Mouse (Mus musculus) retina, postnatal 1 day (tissue): ENCODE measurements at regions not wholly inside any gene's neighbourhood (a gene's known extent, or its start where the extent isn't known, plus 50 kb on each side); places are given as distances from the start of the nearest gene placed in this dataset.

Source experiments
- DNase-seq: peaks from one replicate; pipeline ENCODE4 v3.0.0-alpha.2; 2012

DNA sequence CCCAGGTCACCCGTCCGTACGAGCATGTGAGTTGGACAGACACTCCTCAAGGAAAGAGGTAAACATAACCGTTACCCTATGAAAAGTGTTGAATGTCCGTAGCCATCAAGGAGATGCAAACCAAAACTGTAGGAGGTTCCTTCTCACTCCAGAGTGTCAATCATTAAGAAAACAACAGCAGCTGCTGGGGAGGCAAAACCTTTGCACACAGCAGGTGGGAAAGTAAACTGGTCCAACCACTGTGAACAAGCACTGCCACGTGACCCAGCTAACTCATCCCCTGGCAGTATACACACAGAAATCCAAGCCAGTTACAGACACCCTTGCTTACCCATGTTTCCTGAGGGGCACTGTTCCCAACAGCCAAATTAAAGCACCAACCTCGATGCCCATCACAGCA lies 54.7 kb upstream of the Irx5 start:
- DNase-seq, result no peak

DNA sequence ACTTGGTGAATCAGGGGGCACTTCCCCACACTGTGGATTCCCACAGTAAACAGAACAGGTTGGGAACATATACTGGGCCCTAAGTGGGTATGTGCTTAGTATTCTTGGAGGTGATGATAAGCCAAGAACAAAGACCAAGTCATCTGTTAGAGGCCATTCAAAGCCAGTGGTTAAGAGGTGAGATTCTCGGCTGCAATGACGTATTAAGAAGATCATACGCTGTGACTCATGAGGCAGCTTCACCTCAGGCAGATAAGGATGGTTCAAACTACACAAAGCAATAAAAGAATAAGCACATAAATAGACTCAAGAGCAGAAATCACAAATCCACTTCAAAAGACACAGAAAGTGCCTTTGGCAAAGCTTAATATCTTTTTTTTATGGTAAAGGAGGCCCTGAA lies 56.4 kb upstream of the Irx5 start:
- no peak for DNase-seq

DNA sequence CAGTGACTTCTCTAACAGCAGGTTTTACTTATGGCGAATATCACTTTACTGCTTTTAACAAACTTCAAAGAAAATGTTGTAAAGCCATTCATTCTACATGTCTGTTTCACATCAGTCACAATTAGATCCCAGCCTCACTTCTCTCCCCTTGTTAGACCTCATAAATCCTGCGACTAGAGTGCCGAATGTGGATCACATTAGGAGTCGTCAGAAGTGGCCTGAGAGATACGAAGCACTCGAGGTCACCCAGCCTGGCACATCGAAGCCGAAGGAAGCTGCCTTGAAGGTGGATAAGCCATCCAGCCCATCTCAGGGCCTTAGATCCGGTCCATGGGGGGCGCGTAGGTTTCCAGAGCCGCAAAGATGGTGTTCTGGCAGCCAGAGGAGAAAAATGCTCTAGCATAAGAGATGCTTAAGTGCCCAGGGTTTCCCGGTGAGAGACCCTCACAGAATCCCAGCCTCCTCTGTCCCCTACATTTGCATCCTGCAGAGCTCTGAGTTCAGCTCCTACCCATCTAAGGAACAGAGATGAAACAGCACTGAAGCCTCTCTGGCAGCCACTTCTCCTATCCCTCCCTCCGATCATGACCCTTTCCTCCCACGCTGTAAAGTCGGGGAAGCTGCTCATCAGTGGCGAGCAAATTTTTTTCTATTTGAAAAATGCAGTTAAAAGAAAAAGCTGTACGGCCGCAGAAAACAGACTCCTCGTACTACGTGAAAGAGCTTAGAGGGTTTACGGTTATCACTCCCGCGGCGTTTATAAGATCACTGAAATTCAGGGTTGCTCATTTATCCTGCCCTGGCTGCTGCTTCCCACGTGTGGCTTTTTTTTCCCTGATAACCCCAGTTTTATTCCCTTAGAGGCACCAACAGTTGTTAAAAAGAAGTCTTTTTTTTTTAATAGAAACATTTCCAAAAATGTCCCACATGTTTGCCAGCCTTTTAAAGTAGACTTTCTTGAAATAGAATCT lies 70.3 kb upstream of the Irx5 start:
- DNase-seq, result no peak

- DNase-seq, result no peak
Observed at GRCm38 (mm10) chr8:92275755-92276154, 81.7 kb upstream of the Irx5 start.

- no peak for DNase-seq
Observed at GRCm38 (mm10) chr8:92272726-92273125, 84.7 kb upstream of the Irx5 start.

- DNase-seq, result no peak
Observed at GRCm38 (mm10) chr8:92272073-92272472, 85.4 kb upstream of the Irx5 start.

DNA sequence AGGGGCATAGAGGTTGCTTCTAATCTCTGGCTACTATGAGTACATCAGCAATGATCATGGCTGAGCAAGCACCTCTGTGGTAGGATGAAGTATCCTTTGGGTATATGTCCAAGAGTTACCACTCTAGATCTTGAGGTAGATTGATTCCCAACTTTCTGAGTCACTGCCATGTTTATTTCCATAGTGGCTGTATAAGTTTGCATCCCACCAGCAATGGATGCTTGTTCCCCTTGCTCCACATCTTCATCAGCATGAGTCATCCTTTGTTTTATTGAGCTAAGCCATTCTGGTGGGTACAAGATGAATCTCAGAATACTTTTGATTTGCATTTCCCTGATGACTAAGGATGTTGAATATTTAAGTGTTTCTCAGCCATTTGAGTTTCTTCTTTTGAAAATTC lies 86.8 kb upstream of the Irx5 start:
- no peak for DNase-seq

DNA sequence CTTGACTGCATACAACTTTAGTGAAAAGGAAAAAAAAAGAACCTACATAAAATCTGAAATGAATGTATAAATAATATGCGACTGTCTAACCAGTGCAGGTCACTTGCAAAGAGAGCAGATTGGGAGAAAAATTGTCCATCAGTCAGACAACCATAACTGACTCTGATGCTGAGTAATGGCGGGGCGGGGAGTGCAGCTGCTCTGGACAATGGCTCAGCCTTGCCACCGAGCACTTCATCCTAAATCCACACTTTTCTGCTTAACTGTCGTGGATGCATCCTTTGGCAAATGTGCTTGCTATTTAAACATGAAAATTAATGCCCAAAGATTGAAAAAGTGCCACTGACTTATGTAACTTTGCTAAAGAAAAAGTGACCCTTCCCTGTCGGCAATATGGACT lies 90.0 kb upstream of the Irx5 start:
- no peak for DNase-seq

DNA sequence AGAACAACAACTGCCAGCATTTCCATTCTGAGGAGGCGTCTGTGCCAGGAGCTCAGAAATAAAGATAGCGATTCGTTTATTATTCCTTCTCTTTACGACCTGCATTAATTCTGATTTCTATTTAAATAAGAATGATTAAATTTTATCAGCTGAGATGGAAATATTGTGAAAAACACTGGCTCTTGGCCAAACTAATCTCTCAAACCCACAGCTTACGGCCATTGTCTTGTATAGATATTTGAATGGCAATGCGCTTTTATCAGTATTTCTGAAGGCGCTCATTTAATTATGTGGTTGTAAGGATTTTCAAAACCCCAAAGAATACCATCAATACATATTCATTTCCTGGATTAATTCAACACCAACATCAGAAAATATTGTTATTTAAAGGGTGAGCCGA lies 97.4 kb upstream of the Irx5 start:
- no peak for DNase-seq

DNA sequence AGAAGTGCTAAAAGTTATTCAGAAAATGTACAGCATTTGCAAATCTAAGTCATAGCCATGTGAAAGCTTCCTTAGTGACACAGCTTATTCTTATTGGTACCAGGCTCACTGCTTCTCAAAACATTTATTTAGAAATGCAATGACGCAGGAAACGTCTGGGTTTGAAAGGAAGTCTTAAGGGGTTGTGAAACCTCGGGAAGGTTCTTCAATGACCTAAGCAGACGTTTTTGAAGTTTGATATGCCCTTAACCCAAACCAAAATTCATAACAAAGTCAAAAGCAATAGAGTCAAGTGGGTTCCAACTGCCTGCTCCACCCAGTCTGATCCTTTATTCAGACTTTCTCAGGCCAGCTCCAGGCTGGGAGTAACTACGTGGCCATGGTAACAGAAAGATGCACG lies 99.2 kb upstream of the Irx5 start:
- no peak for DNase-seq

GRCm38 (mm10) chr8:92252597-92253375 lies 104.6 kb upstream of the Irx5 start:
- peak; percentile 14 for DNase-seq

DNA sequence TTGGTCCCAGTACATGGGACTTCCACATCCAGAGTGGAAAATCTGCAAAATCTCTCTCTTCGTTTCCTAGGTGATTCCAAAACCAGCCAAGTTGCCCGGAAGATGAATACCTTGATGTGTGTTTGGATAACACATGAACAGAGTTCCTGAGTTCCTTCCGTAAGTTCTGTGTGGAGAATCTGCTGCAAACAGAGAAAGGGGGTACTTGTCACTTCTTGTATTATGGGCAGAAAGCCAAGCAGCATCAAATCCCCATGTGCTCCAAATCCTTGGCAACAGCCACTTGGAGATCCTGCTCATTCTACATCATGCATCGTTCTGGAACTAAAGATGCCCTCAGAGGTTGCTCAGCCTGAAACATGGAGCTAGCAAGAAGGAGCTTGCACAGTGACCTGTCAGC lies 111.1 kb upstream of the Irx5 start:
- DNase-seq, result no peak

- DNase-seq, result peak; percentile 14
Observed at GRCm38 (mm10) chr8:92240686-92241275, 116.6 kb upstream of the Irx5 start.

DNA sequence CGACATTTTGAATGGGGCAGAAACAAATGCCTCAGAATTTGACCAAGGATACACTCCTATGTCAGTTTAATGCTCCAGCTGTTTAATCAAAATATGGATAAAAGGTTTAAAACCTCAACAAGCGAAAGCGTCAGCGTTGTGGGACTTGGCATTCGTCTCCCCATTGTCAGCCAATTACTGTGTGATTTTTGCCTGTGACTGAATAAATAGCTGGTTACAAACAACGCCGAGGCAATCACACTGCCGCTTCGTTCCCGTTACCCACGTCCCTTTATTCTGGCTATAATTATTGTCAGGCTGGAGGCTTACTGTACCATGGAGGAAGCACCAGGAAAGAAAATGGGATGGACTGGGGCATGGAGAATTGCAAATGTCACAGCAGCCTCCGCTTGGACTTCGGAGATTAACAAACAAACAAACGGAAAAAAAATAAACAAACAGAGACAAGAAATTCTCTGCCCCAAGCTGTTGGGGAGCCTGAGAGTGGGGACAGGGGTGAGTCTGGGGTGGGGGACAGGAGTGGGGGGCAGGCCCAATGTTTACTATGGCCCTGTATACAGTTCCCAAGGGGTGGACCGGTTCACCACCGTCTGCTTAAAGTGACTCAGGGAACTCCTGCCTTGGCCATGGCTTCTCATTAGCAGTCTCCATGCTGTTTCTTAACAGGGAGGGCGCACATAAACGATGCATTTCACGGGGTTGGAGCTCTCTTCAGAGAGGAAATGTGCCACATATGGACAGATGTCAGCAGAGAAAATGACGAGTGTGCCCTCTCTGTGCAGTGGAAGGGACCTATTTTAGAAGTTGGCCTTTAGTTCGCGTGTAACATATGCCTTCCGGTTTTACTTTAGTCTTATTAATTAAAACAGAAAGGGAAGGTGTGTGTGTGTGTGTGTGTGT lies 125.8 kb upstream of the Irx5 start:
- no peak for DNase-seq

- DNase-seq, result no peak
Observed at GRCm38 (mm10) chr8:92229526-92229925, 127.9 kb upstream of the Irx5 start.

DNA sequence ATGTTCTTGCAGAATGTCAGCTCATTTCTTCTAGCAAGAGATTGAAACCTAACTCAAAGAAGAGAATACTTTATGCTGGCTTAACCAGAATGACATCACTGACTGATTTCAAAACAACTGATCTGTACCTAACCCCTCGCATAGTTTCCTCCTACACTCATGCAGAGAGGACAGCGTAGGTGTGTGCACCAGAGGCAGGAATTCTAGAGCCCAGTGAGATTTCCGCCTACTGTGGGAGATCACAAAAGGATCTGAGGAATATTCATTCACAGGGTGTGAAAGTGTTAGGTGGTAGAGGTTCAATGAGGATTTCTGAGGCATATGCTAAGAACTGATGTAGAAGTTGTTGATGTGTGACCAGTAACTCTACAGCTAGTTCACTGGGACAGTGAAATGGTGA lies 132.5 kb upstream of the Irx5 start:
- no peak for DNase-seq

DNA sequence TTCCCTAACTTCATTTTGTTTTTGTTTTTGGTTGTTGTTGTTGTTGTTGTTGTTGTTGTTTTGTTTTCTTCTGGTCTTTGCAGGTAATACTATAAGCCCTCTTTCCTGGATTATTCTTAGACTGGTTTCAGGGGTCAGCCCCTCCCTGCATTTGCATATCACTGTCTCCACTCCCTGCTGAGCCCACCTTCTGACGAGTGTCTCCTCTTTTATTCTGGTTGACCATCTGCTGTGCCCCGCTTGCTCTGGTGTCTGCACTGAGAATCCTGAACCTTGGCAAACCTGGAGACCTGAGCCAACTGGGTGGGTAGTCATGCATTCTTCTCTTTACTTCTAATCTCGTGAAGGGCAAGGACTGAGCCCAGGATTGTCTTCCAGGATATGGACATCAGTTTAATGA lies 134.4 kb upstream of the Irx5 start:
- no peak for DNase-seq

- peak; percentile 11 for DNase-seq
Observed at GRCm38 (mm10) chr8:92219181-92219890, 138.1 kb upstream of the Irx5 start.

DNA sequence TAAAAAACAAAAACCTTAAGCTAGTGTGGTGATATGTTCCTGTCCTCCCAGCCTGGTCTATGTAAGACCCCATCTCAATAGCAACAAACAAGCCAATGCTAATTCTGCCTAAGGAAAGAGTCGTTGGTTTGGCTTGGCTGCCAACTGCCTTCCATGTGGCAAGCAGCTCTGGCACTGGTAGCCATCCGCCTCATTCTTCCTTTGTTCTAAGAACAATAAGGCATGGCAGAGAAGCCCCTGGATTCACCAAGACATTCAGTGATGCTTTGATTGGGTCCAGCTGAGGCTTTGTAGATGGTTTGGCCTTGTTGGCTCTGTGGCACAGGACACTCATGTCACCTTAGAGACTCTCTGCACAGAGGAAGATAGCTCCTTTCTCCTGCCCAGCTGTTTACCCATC lies 139.9 kb upstream of the Irx5 start:
- DNase-seq, result no peak

GRCm38 (mm10) chr8:92216176-92216575 lies 141.2 kb upstream of the Irx5 start:
- DNase-seq, result peak; percentile 19

- peak; percentile 72 for DNase-seq
Observed at GRCm38 (mm10) chr8:92212786-92213535, 144.5 kb upstream of the Irx5 start.
